Mouse (Mus musculus) heart, adult 2 months (tissue): ENCODE data around the gene Syp. TPM values are rescaled to one million over a fixed set of nuclear protein-coding genes. Genes with fewer than 3 reads are reported as not detected.

Source experiments
- DNase-seq, 2 experiments: peaks; one replicate each; pipeline ENCODE4 v3.0.0; 2021
- H3K27ac ChIP-seq: fragments of 200-600 bp; 2 replicates; pipeline ENCODE4 v1.8.1; 2022
- H3K27me3 ChIP-seq: fragments of 200-500 bp; 2 replicates; pipeline ENCODE4 v1.6.1; 2012; ENCODE audit warnings: mild to moderate bottlenecking, low read length, inconsistent platforms, mixed read lengths; ENCODE audit not compliant: control insufficient read depth, insufficient read depth
- H3K36me3 ChIP-seq: fragments of 200-500 bp; 2 replicates; pipeline ENCODE4 v1.6.1; 2012; ENCODE audit warnings: low read length, inconsistent platforms; ENCODE audit not compliant: control insufficient read depth, insufficient read depth
- H3K4me1 ChIP-seq: fragments of 200-500 bp; 2 replicates; pipeline ENCODE4 v1.6.1; 2011; ENCODE audit warnings: low read length; ENCODE audit not compliant: control insufficient read depth, insufficient read depth
- H3K4me3 ChIP-seq: fragments of 200-600 bp; 2 replicates; pipeline ENCODE4 v1.8.1; 2022
- H3K79me2 ChIP-seq: fragments of 200-500 bp; replicated peaks from 2 replicates; pipeline ENCODE4 v1.6.1; 2012; ENCODE audit warnings: mild to moderate bottlenecking, inconsistent platforms, low read length, moderate library complexity, mixed read lengths; ENCODE audit not compliant: control insufficient read depth, insufficient read depth
- H3K9ac ChIP-seq: fragments of 200-500 bp; 2 replicates; pipeline ENCODE4 v1.6.1; 2012; ENCODE audit warnings: low read depth, mild to moderate bottlenecking, control low read depth, inconsistent platforms, low read length, mixed read lengths
- CTCF ChIP-seq: fragments of 200-600 bp; IDR thresholded peaks from 2 replicates; pipeline ENCODE4 v1.8.1; 2022; ENCODE audit warnings: antibody characterized with exemption, mild to moderate bottlenecking, moderate library complexity
- EP300 ChIP-seq: fragments of 200-500 bp; IDR thresholded peaks from 2 replicates; pipeline ENCODE4 v1.6.1; 2011; ENCODE audit warnings: low read depth, low read length, control low read depth; ENCODE audit not compliant: insufficient read depth
- POLR2A ChIP-seq: fragments of 200-500 bp; IDR thresholded peaks from 2 replicates; pipeline ENCODE4 v1.6.1; 2011; ENCODE audit warnings: mild to moderate bottlenecking, low read depth, low read length, control low read depth; ENCODE audit not compliant: insufficient read depth
- WGBS: fragments of 180-500 bp; shearing (Covaris S2); methylation state at CpG from one replicate; pipeline ENCODE4 v1.1.7; 2018; 5-methylcytosine and 5-hydroxymethylcytosine counted together
- intact Hi-C: fragments of 180-260 bp; cut with DNase I; formaldehyde crosslinking; loops from one replicate; pipeline ENCODE4 v1.15.1; 2025
- polyA plus RNA-seq: library from polyadenylated mRNA; depleted of rRNA; stranded (reverse); fragments of >200 nt; gene quantifications from 2 replicates; pipeline ENCODE4 v1.2.3, GENCODE M21; 2012
- total RNA-seq, 2 experiments: library from RNA; stranded (reverse); gene quantifications; 2 replicates each; pipeline ENCODE4 v1.2.3; 2021

Syp gene
- total and polyA plus RNA-seq, 3 experiments: 2.6 to 4.2 (median 3.4) TPM

DNA sequence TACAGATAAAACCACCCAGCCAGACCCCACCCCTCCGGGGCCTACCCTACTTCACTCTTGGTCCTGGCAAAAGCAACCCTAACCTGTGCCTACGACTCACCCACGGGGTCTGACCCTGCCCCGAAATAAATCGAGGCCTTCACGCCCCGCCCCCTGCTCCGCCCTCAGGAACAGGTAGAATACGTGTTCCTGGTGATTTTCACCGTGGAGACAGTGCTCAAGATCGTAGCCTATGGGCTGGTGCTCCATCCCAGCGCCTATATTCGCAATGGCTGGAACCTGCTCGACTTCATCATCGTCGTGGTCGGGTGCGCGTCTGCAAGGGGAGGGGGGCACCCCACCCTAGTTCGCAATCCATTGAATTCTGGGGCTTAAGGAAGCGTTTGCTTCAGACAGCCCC is 28.2 kb upstream of the Syp start:
- no peak for DNase-seq
- no peak overlapping the region for H3K27ac ChIP-seq
- no peaks in the 10 kb centered on the region for H3K27me3 ChIP-seq
- no peaks in the 10 kb centered on the region for H3K79me2 ChIP-seq
- TF ChIP-seq POLR2A: no peak
- TF ChIP-seq CTCF: no peak
- intact Hi-C loops: no loop called here
- H3K4me3 ChIP-seq: no peak overlapping the region
- 27% methylated on average over 21 of the region's 21 CpGs for WGBS
- H3K9ac ChIP-seq: no peak overlapping the region
- H3K36me3 ChIP-seq: no peaks in the 10 kb centered on the region
- no peaks in the 10 kb centered on the region for H3K4me1 ChIP-seq

DNA sequence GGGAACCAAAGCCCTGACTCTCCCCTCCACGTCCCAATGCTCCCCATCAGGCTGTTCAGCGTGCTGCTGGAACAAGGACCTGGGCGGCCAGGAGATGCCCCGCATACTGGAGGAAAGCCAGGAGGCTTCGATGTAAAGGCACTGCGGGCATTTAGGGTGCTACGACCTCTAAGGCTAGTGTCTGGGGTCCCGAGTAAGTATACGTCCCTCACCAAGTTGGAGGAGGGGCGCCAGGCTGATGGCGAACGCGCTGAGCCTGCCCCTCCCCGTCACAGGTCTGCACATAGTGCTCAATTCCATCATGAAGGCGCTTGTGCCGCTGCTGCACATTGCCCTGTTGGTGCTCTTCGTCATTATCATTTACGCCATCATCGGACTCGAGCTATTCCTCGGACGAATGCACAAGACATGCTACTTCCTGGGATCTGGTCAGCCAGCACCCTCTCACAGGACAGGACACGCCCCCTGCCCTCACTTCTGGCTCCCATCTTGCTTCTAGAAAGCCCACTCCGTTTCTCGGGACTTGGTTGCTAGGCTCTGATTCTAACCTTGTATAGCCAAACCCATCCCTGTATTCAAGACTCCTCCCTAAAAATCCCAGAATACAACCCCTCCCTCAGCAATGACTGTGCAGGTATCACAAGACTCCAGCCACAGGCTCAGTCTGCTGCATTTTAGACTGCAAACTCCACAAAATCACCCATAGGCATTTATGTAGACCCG is 27.6 kb upstream of the Syp start:
- intact Hi-C loops: no loop called here

DNA sequence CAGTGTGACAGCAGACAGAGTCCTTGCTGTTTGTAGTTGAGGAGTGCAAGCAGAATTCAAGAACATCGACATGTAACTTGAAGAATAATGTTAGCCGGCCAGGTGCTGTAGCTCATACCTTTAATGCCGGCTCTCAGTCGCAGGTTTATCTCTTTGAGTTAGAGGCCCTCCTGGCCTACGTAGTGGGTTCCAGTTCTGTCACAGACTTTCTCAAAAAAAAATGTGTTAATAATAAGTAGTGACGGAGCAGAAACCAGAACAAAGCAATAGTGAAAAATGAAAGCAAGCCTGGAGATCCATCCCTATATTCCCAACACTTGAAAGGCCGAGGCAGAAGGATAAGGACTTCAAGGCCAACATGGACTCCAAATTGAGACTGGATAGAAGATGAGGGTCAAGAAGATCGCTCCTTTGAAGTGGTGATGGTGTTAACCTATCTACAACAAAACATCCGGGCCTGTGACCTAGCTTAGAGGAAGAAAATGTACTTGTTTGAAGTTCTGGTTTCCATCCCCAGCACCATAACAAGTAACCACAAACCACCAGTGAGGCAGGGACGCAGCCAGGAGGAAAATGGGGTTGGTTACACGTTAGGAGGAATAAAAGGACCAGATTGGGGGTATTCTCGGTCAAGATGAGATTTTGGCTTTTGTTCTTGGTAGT is 20.3 kb upstream of the Syp start:
- H3K79me2 ChIP-seq: no peaks in the 10 kb centered on the region
- no peak overlapping the region for H3K27ac ChIP-seq
- H3K4me1 ChIP-seq: no peaks in the 10 kb centered on the region
- H3K27me3 ChIP-seq: no peaks in the 10 kb centered on the region
- H3K4me3 ChIP-seq: no peak overlapping the region
- no peak for TF ChIP-seq CTCF
- TF ChIP-seq POLR2A: no peak
- WGBS: 75% methylated on average over 12 of the region's 12 CpGs
- no peak for DNase-seq
- H3K36me3 ChIP-seq: no peaks in the 10 kb centered on the region
- intact Hi-C loops: no loop called here
- H3K9ac ChIP-seq: no peak overlapping the region

More for the DNA sequence above, 27.6 kb upstream of the Syp start:
- no peak for DNase-seq
- H3K79me2 ChIP-seq: no peaks in the 10 kb centered on the region
- no peak overlapping the region for H3K27ac ChIP-seq
- 25% methylated on average over 26 of the region's 26 CpGs for WGBS
- no peaks in the 10 kb centered on the region for H3K27me3 ChIP-seq
- H3K36me3 ChIP-seq: no peaks in the 10 kb centered on the region
- no peak for TF ChIP-seq CTCF
- TF ChIP-seq POLR2A: no peak
- no peak for TF ChIP-seq EP300
- H3K4me3 ChIP-seq: no peak overlapping the region
- H3K4me1 ChIP-seq: no peaks in the 10 kb centered on the region
- no peak overlapping the region for H3K9ac ChIP-seq

DNA sequence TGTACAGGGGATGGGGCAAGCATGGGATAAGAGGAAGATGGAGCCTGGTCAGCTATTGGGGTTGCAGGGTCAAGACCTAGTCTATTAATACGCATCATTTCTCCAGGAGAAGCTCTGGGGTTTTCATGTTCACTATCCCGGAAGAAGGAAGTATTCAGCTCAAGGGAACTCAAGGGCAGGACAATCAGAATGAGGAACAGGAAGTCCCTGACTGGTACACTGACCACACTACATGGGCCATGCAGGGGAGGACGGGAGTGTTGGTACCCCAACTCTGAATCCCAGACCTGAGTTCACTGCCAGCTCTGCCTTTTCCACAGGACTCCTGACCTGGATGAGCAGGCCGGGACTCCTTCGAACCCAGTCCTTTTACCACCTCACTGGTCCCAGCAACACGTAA is 5.7 kb upstream of the Syp start:
- WGBS: 78% methylated on average over 6 of the region's 6 CpGs
- Histone ChIP-seq H3K36me3 (no peaks in the 10 kb centered on the region), H3K4me1 (no peaks in the 10 kb centered on the region), H3K4me3 (no peak overlapping the region), H3K27me3 (no peaks in the 10 kb centered on the region), H3K79me2 (no peaks in the 10 kb centered on the region), H3K27ac (no peak overlapping the region), H3K9ac (no peak overlapping the region)
- intact Hi-C loops: no loop called here
- no peak for TF ChIP-seq POLR2A
- TF ChIP-seq EP300: no peak
- TF ChIP-seq CTCF: no peak
- no peak for DNase-seq

DNA sequence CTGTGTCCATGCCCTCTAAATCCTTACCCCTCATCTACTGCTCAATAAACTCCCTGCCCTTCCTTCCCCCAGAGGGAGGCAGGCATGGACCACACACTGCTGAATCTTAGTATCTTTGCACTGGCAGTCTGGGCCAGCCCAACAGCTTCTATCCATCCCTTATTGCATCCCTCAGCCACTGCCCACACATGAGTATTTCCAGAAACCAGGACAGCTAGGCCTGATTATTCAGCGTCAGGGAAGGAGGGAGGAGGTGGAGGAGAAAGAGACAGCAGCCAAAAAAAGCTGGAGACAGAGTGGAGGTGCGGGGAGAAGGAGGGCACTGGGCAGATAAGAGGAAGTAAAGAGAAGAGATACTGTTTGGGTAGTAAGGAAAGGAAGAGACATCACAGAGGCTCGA is 3.2 kb upstream of the Syp start:
- H3K27me3 ChIP-seq: no peaks in the 10 kb centered on the region
- no peak overlapping the region for H3K27ac ChIP-seq
- intact Hi-C loops: no loop called here
- WGBS: 44% methylated on average over 3 of the region's 3 CpGs
- no peak for DNase-seq
- no peaks in the 10 kb centered on the region for H3K36me3 ChIP-seq
- H3K4me1 ChIP-seq: no peaks in the 10 kb centered on the region; the same call in 1 of the 2 replicates
- no peak overlapping the region for H3K4me3 ChIP-seq
- no peaks in the 10 kb centered on the region for H3K79me2 ChIP-seq
- no peak overlapping the region for H3K9ac ChIP-seq
- TF ChIP-seq CTCF (no peak), POLR2A (no peak), EP300 (no peak)
